Mouse (Mus musculus) ZHBTc4 (cell line): ENCODE results near the gene Ephb2.

Experiments
- DNase-seq: peaks from one replicate; pipeline ENCODE4 v3.0.0-alpha.2; 2011; ENCODE audit warnings: low read depth, low spot score

Gene Ephb2

GRCm38 (mm10) chr4:136602568-136602967 is 233.2 kb downstream of the Ephb2 start, which contains the start of gene Kdm1a:
Gene Kdm1a, minus strand, starts transcription at chr4:136602723.
- DNase-seq: peak; percentile 98

GRCm38 (mm10) chr4:136602018-136602554 is 233.7 kb downstream of the Ephb2 start:
- DNase-seq: peak; percentile 77

GRCm38 (mm10) chr4:136601476-136601875 is 234.3 kb downstream of the Ephb2 start:
- no peak for DNase-seq

- DNase-seq: no peak
Observed at GRCm38 (mm10) chr4:136600536-136600935, 235.3 kb downstream of the Ephb2 start.

GRCm38 (mm10) chr4:136599869-136600268 is 235.9 kb downstream of the Ephb2 start:
- DNase-seq: peak; percentile 82

- DNase-seq: peak; percentile 41
Observed at GRCm38 (mm10) chr4:136598268-136598876, 237.4 kb downstream of the Ephb2 start.
